In genomic region chr13:64233139-64233538, GRCm38 (mm10) we compare ENCODE assay signal across 21 mouse cellular contexts. TPM values are rescaled to one million over a fixed set of nuclear protein-coding genes. Genes with fewer than 3 reads are reported as not detected.
DNase-seq lines count a peak whose midpoint lies in the region; ATAC-seq and TF ChIP-seq lines count a peak whose summit lies in the region.
"Had no signal": no experiment of that assay in that cellular context is flagged by ENCODE, and none has a peak within 500 bp of the region (broad histone marks: within the 10 kb centered on the region; RNA-seq: fewer than 3 reads in every experiment).

No protein-coding gene starts in this region.

- DNase-seq in frontal cortex, postnatal 36 days (ENCODE audit: low spot score in 2 of 2), result no peak
- DNase-seq in limb, embryonic 14.5 days (ENCODE audit: low spot score), result no peak
- no peak for DNase-seq in limb, embryonic 10.5 days (ENCODE audit: low spot score)
- peak; percentile 66 for DNase-seq in midbrain, embryonic 11.5 days (ENCODE audit: low spot score, missing footprints)
- DNase-seq in midbrain, embryonic 14.5 days, result no peak
- DNase-seq: adrenal gland, adult 2 months; adrenal gland, adult 8-10 months; adrenal gland, postnatal 10 days; adrenal gland, postnatal 14 days; adrenal gland, postnatal 25 days; adrenal gland, postnatal 36 days; B cell, adult 2 months; cerebellum, adult 11 months; cerebellum, adult 11-12 months; cerebellum, adult 18-20 months had no signal

- H3K36me3 ChIP-seq in limb, embryonic 14.5 days (ENCODE audit: control insufficient read depth, insufficient read depth, low read length), result no peaks in the 10 kb centered on the region
- H3K36me3 ChIP-seq in limb, embryonic 10.5 days, result no peaks in the 10 kb centered on the region
- no peaks in the 10 kb centered on the region for H3K36me3 ChIP-seq in midbrain, embryonic 11.5 days (ENCODE audit: control insufficient read depth, insufficient read depth, low read length)
- H3K36me3 ChIP-seq in midbrain, embryonic 14.5 days (ENCODE audit: control insufficient read depth, insufficient read depth, low read length), result no peaks in the 10 kb centered on the region
- H3K36me3 ChIP-seq: G1E had no signal

- no peak overlapping the region for H3K4me2 ChIP-seq in limb, embryonic 14.5 days (replicated peaks; ENCODE audit: low read depth, low read length, severe bottlenecking)
- H3K4me2 ChIP-seq in midbrain, embryonic 11.5 days, result no peak overlapping the region
- no peak overlapping the region for H3K4me2 ChIP-seq in midbrain, embryonic 14.5 days (ENCODE audit: low read length)

- no peaks in the 10 kb centered on the region for H3K27me3 ChIP-seq in limb, embryonic 14.5 days (ENCODE audit: control insufficient read depth, insufficient read depth, low read length)
- no peaks in the 10 kb centered on the region for H3K27me3 ChIP-seq in limb, embryonic 10.5 days (ENCODE audit: low read depth, poor library complexity, severe bottlenecking)
- no peaks in the 10 kb centered on the region for H3K27me3 ChIP-seq in midbrain, embryonic 11.5 days (ENCODE audit: control insufficient read depth, insufficient read depth, low read length)
- no peaks in the 10 kb centered on the region for H3K27me3 ChIP-seq in midbrain, embryonic 14.5 days (ENCODE audit: control insufficient read depth, insufficient read depth, low read length)
- H3K27me3 ChIP-seq: CH12.LX, Patski had no signal

- H3K9ac ChIP-seq in limb, embryonic 14.5 days (ENCODE audit: low read depth, low read length, severe bottlenecking), result no peak overlapping the region
- H3K9ac ChIP-seq in midbrain, embryonic 11.5 days (ENCODE audit: low read length), result no peak overlapping the region
- H3K9ac ChIP-seq in midbrain, embryonic 14.5 days (replicated peaks; ENCODE audit: low read length), result no peak overlapping the region

- no peak for TF ChIP-seq POLR2A in limb, embryonic 14.5 days (IDR thresholded peaks at IDR 0.05; ENCODE audit: borderline replicate concordance, extremely low read depth, insufficient read depth, insufficient read length)

- no peak overlapping the region for H3K4me3 ChIP-seq in limb, embryonic 14.5 days (replicated peaks; ENCODE audit: low read length)
- H3K4me3 ChIP-seq in limb, embryonic 10.5 days, result no peak overlapping the region
- H3K4me3 ChIP-seq in midbrain, embryonic 11.5 days (ENCODE audit: low read depth, low read length), result no peak overlapping the region
- no peak overlapping the region for H3K4me3 ChIP-seq in midbrain, embryonic 14.5 days (replicated peaks; ENCODE audit: low read depth, low read length)

- ATAC-seq in frontal cortex, adult (ENCODE audit: low TSS enrichment), result peak; percentile 55; the same call in 1 of the 2 replicates
- ATAC-seq in limb, embryonic 14.5 days (ENCODE audit: low FRiP score, low read depth), result no peak
- no peak for ATAC-seq in midbrain, embryonic 11.5 days (ENCODE audit: low FRiP score)
- no peak for ATAC-seq in midbrain, embryonic 14.5 days (ENCODE audit: low FRiP score, low TSS enrichment)
- ATAC-seq: activated CD4-positive, CD25-positive, alpha-beta regulatory T cell, adult 4 months; CD4-positive, CD25-positive, alpha-beta regulatory T cell, adult 4 months; Patski had no signal

- H3K9me3 ChIP-seq in limb, embryonic 14.5 days (ENCODE audit: control insufficient read depth, low read length), result no peaks in the 10 kb centered on the region
- no peaks in the 10 kb centered on the region for H3K9me3 ChIP-seq in limb, embryonic 10.5 days (replicated peaks)
- H3K9me3 ChIP-seq in midbrain, embryonic 11.5 days (ENCODE audit: control insufficient read depth, low read length), result no peaks in the 10 kb centered on the region
- H3K9me3 ChIP-seq in midbrain, embryonic 14.5 days (ENCODE audit: control insufficient read depth, low read length), result no peaks in the 10 kb centered on the region
- H3K9me3 ChIP-seq: G1E had no signal

- H3K27ac ChIP-seq in limb, embryonic 14.5 days (replicated peaks; ENCODE audit: low read depth, low read length), result peak overlapping the region; percentile 14; the same call in 1 of the 2 replicates
- H3K27ac ChIP-seq in limb, embryonic 10.5 days, result no peak overlapping the region
- H3K27ac ChIP-seq in midbrain, embryonic 11.5 days (ENCODE audit: low read depth, low read length), result no peak overlapping the region
- no peak overlapping the region for H3K27ac ChIP-seq in midbrain, embryonic 14.5 days (replicated peaks; ENCODE audit: low read depth, low read length)

- H3K4me1 ChIP-seq in limb, embryonic 14.5 days (ENCODE audit: control insufficient read depth, insufficient read depth, low read length), result peaks cover 11% of the 10 kb centered on the region
- H3K4me1 ChIP-seq in limb, embryonic 10.5 days, result peaks cover 41% of the 10 kb centered on the region
- H3K4me1 ChIP-seq in midbrain, embryonic 11.5 days (ENCODE audit: control insufficient read depth, insufficient read depth, low read length), result 0 out of 2 replicates have a peak, but pooled peaks cover 2% of the 10 kb centered on the region
- H3K4me1 ChIP-seq in midbrain, embryonic 14.5 days (ENCODE audit: control insufficient read depth, insufficient read depth, low read length), result no peaks in the 10 kb centered on the region

- WGBS in limb, embryonic 14.5 days, result 89% methylated on average over 4 of the region's 4 CpGs
- 94% methylated on average over 4 of the region's 4 CpGs for WGBS in limb, embryonic 10.5 days
- 85% methylated on average over 4 of the region's 4 CpGs for WGBS in midbrain, embryonic 11.5 days
- 80% methylated on average over 4 of the region's 4 CpGs for WGBS in midbrain, embryonic 14.5 days

RNA-seq across cellular contexts. Expression of gene Cdc14b, which starts 42.0 kb away (rescaled TPM):
- 15.3 TPM in 2 replicates for polyA plus RNA-seq in limb, embryonic 14.5 days (2012; rRNA removed)
- polyA plus RNA-seq in limb, embryonic 14.5 days (2014; fragmentation: Nextera tagmentation; extraction: Ambion mirVana), result 16.1 and 18.2 TPM in 2 replicates
- 34.9 and 43.5 TPM in 2 replicates for polyA plus RNA-seq in limb, embryonic 10.5 days (2016; fragmentation: Nextera tagmentation; extraction: Ambion mirVana)
- 7.7 and 8.8 TPM in 2 replicates for polyA plus RNA-seq in midbrain, embryonic 11.5 days (2014; fragmentation: Nextera tagmentation; extraction: Ambion mirVana)
- polyA plus RNA-seq in midbrain, embryonic 14.5 days (2014; fragmentation: Nextera tagmentation; extraction: Ambion mirVana), result 1.9 and 3.7 TPM in 2 replicates
